8 mouse cellular contexts compared by ENCODE assay signal in genomic region chr15:103502435-103503250, GRCm38 (mm10). TPM values are rescaled to one million over a fixed set of nuclear protein-coding genes. Genes with fewer than 3 reads are reported as not detected.
A peak's percentile ranks its signal among the peaks of the same experiment; 100 is the strongest.
DNase-seq lines count a peak whose midpoint lies in the region; ATAC-seq and TF ChIP-seq lines count a peak whose summit lies in the region.

TSS of gene Pde1b (plus strand) at chr15:103503034.

- peaks cover 70% of the 10 kb centered on the region for H3K27me3 ChIP-seq in E14TG2a.4 (ENCODE audit: insufficient read depth, low read length)
- H3K27me3 ChIP-seq in forebrain, embryonic 15.5 days: no peaks in the 10 kb centered on the region
- H3K27me3 ChIP-seq in hindbrain, embryonic 14.5 days (ENCODE audit: control insufficient read depth, insufficient read depth, low read length): no peaks in the 10 kb centered on the region

- peaks cover 17% of the 10 kb centered on the region for H3K4me1 ChIP-seq in E14TG2a.4 (replicated peaks; ENCODE audit: low read depth, low read length)
- peaks cover 33% of the 10 kb centered on the region for H3K4me1 ChIP-seq in forebrain, embryonic 15.5 days
- peaks cover 43% of the 10 kb centered on the region for H3K4me1 ChIP-seq in hindbrain, embryonic 14.5 days (replicated peaks; ENCODE audit: control insufficient read depth, insufficient read depth, low read length)

- no peak for TF ChIP-seq CTCF in E14TG2a.4 (conservative IDR thresholded peaks at IDR 0.05; ENCODE audit: low read length)

- peak within 1 kb of the TSS; percentile 80 for H3K4me2 ChIP-seq in forebrain, embryonic 15.5 days (replicated peaks)
- peak within 1 kb of the TSS; percentile 81 for H3K4me2 ChIP-seq in hindbrain, embryonic 14.5 days (replicated peaks)

- peak within 1 kb of the TSS; percentile 85 for H3K9ac ChIP-seq in forebrain, embryonic 15.5 days (replicated peaks)
- H3K9ac ChIP-seq in hindbrain, embryonic 14.5 days: peak within 1 kb of the TSS; percentile 74

- H3K36me3 ChIP-seq in E14TG2a.4 (ENCODE audit: insufficient read depth, low read length): no peaks in the 10 kb centered on the region
- no peaks in the 10 kb centered on the region for H3K36me3 ChIP-seq in forebrain, embryonic 15.5 days
- H3K36me3 ChIP-seq in hindbrain, embryonic 14.5 days (replicated peaks; ENCODE audit: control insufficient read depth, insufficient read depth): no peaks in the 10 kb centered on the region

- no peaks in the 10 kb centered on the region for H3K9me3 ChIP-seq in E14TG2a.4 (ENCODE audit: low read length)
- H3K9me3 ChIP-seq in forebrain, embryonic 15.5 days: no peaks in the 10 kb centered on the region
- H3K9me3 ChIP-seq in hindbrain, embryonic 14.5 days (ENCODE audit: control insufficient read depth, low read length): no peaks in the 10 kb centered on the region

- DNase-seq in c-Kit-positive CD71-negative TER-119-negative erythroid progenitor cells, embryonic 14.5 days (ENCODE audit: low read depth): peak; percentile 43
- peak; percentile 58 for DNase-seq in hindbrain, embryonic 14.5 days (ENCODE audit: low spot score)
- peak; percentile 47 to 48 for DNase-seq in layer of hippocampus, postnatal 36 days
- DNase-seq in lung, postnatal 14 days: peak; percentile 60
- peak; percentile 75 for DNase-seq in ovary, postnatal 36 days (ENCODE audit: low spot score)
- peak; percentile 85 for DNase-seq in thymus, postnatal 4 days

- peak within 1 kb of the TSS; percentile 80 for H3K4me3 ChIP-seq in E14TG2a.4 (replicated peaks; ENCODE audit: low read length)
- peak within 1 kb of the TSS; percentile 77 for H3K4me3 ChIP-seq in forebrain, embryonic 15.5 days
- peak within 1 kb of the TSS; percentile 59 for H3K4me3 ChIP-seq in hindbrain, embryonic 14.5 days (replicated peaks; ENCODE audit: low read length)

- WGBS in forebrain, embryonic 15.5 days: under 1% methylated on average over 55 of the region's 63 CpGs
- WGBS in hindbrain, embryonic 14.5 days: 2% methylated on average over 51 of the region's 63 CpGs

- H3K27ac ChIP-seq in forebrain, embryonic 15.5 days (replicated peaks): peak within 1 kb of the TSS; percentile 62
- H3K27ac ChIP-seq in hindbrain, embryonic 14.5 days: peak within 1 kb of the TSS; percentile 66

- ATAC-seq in forebrain, embryonic 15.5 days (replicated peaks): peak; percentile 90
- ATAC-seq in hindbrain, embryonic 14.5 days (ENCODE audit: low FRiP score): peak; percentile 89

RNA-seq across cellular contexts. Expression of gene Pde1b, which starts in this region (rescaled TPM):
- polyA plus RNA-seq in forebrain, embryonic 15.5 days (2015; fragmentation: Nextera tagmentation; extraction: Ambion mirVana): 71.3 and 73.2 TPM in 2 replicates
- polyA plus RNA-seq in hindbrain, embryonic 14.5 days (2014; fragmentation: Nextera tagmentation; extraction: Ambion mirVana): 88.9 and 90.0 TPM in 2 replicates
- 10 to 100 TPM; 95.3 to 97.7 TPM for total RNA-seq in layer of hippocampus, postnatal 36 days (2021)

Comparison
In these comparisons a context has a peak if more than half of its experiments do, and no peak if none do; other contexts are left out.
1. Peak in every context shown above with its lines: DNase-seq, ATAC-seq, H3K4me3 ChIP-seq and H3K27ac ChIP-seq.